Mouse (Mus musculus) adrenal gland, adult 18-20 months (tissue): ENCODE data around the gene Heatr4. TPM values are rescaled to one million over a fixed set of nuclear protein-coding genes. Genes with fewer than 3 reads are reported as not detected.
"Not testable (repeated sequence)": the region's sequence is repeated elsewhere in the genome, so short reads cannot be mapped to it uniquely, and the experiment has no call there.

Source experiments
- DNase-seq, 2 experiments: peaks; one replicate each; pipeline ENCODE4 v3.0.0; 2021 to 2022; ENCODE audit warnings: low spot score in 2 of 2
- total RNA-seq, 2 experiments: library from RNA; stranded (reverse); gene quantifications; 1 replicate in 1 of 2; 2 replicates in 1 of 2; pipeline ENCODE4 v1.2.3; 2021

Gene Heatr4
- total RNA-seq, 2 experiments from 2014 or later, result not detected

GRCm38 (mm10) chr12:83938592-83938991 lies 46.1 kb downstream of the Heatr4 start:
- DNase-seq, result not testable (repeated sequence)

GRCm38 (mm10) chr12:83937600-83937999 lies 47.1 kb downstream of the Heatr4 start:
- no peak for DNase-seq

- DNase-seq, result no peak
Observed at GRCm38 (mm10) chr12:83929186-83929804, 55.4 kb downstream of the Heatr4 start.

GRCm38 (mm10) chr12:83927747-83928146 lies 56.9 kb downstream of the Heatr4 start:
- no peak for DNase-seq

- no peak for DNase-seq
Observed at GRCm38 (mm10) chr12:83926061-83926460, 58.6 kb downstream of the Heatr4 start.

GRCm38 (mm10) chr12:83925160-83925703 lies 59.4 kb downstream of the Heatr4 start:
- no peak for DNase-seq

GRCm38 (mm10) chr12:83924332-83924731 lies 60.3 kb downstream of the Heatr4 start:
- DNase-seq, result no peak

- DNase-seq, result no peak
Observed at GRCm38 (mm10) chr12:83923486-83923859, 61.2 kb downstream of the Heatr4 start.

- no peak for DNase-seq
Observed at GRCm38 (mm10) chr12:83922724-83923485, 61.7 kb downstream of the Heatr4 start.

GRCm38 (mm10) chr12:83921535-83922381 lies 62.9 kb downstream of the Heatr4 start, which contains the start of gene Numb:
Gene Numb (minus strand): TSS chr12:83921934.
- DNase-seq, result peak; percentile 91 to 94

GRCm38 (mm10) chr12:83920721-83921441 lies 63.8 kb downstream of the Heatr4 start:
- DNase-seq, result peak; percentile 32 to 46

- DNase-seq, result no peak
Observed at GRCm38 (mm10) chr12:83916884-83917283, 67.8 kb downstream of the Heatr4 start.

GRCm38 (mm10) chr12:83914797-83915196 lies 69.9 kb downstream of the Heatr4 start:
- no peak for DNase-seq

- no peak for DNase-seq
Observed at GRCm38 (mm10) chr12:83914202-83914740, 70.4 kb downstream of the Heatr4 start.

- no peak for DNase-seq
Observed at GRCm38 (mm10) chr12:83910451-83910850, 74.2 kb downstream of the Heatr4 start.

Other genes with a start within 250 kb of the Heatr4 start
- gene Papln, start 221.2 kb downstream of the Heatr4 start, total RNA-seq, result 1 to 10 TPM; 2.3 to 2.8 TPM
- 10 to 100 TPM; 51.9 to 57.5 TPM for gene Numb, start 62.9 kb downstream of the Heatr4 start, total RNA-seq
- 10 to 100 TPM; 15.2 to 16.4 TPM for gene Riox1, start 34.2 kb downstream of the Heatr4 start, total RNA-seq
- gene Acot2, start 3.0 kb upstream of the Heatr4 start, total RNA-seq, result 10 to 100 TPM; 19.2 to 38.5 TPM
- gene Acot1, start 24.6 kb upstream of the Heatr4 start, total RNA-seq, result 10 to 100 TPM in 1 of 2 experiments, 1 to 10 TPM in 1; 8.5 to 12.6 TPM
- gene Acot4, start 53.5 kb upstream of the Heatr4 start, total RNA-seq, result 1 to 10 TPM; 1.7 to 3.7 TPM
- gene Gm49366, start 54.1 kb upstream of the Heatr4 start, total RNA-seq, result not detected
- gene Acot3, start 67.3 kb upstream of the Heatr4 start, total RNA-seq, result 1 to 10 TPM in 1 of 2 experiments, not detected in 1; 1.3 TPM
- gene Acot5, start 84.5 kb upstream of the Heatr4 start, total RNA-seq, result under 1 TPM; 0.22 to 0.46 TPM
- 1 to 10 TPM; 3.4 to 5.4 TPM for gene Acot6, start 115.8 kb upstream of the Heatr4 start, total RNA-seq
- gene Dnal1, start 129.5 kb upstream of the Heatr4 start, total RNA-seq, result 10 to 100 TPM; 15.5 to 16.8 TPM
- gene Pnma1, start 163.6 kb upstream of the Heatr4 start, total RNA-seq, result under 1 TPM; 0.26 to 0.36 TPM
- 10 to 100 TPM; 17.5 to 20.6 TPM for gene Elmsan1, start 234.0 kb upstream of the Heatr4 start, total RNA-seq